Mouse (Mus musculus): Measurements from ENCODE around the gene Sgca.

- TF ChIP-seq CTCF (IDR thresholded peaks at IDR 0.05; ENCODE audit: insufficient read depth, low read length) (no peak), POLR2A (IDR thresholded peaks at IDR 0.05; ENCODE audit: borderline replicate concordance, extremely low read depth, low read depth, low read length) (no peak)
These were observed 26.6 kb upstream of the Sgca start for GRCm38 (mm10) chr11:95002705-95003104.

All from lung, adult 2 months (tissue).